Mouse (Mus musculus) CH12.LX (cell line): ENCODE measurements around the gene Mup3. TPM values are rescaled to one million over a fixed set of nuclear protein-coding genes. Genes with fewer than 3 reads are reported as not detected.

Experiments used
- DNase-seq: peaks from one replicate; pipeline ENCODE4 v3.0.0-alpha.2; 2013; ENCODE audit errors: extremely low read depth
- H3K27ac ChIP-seq: 2 replicates; pipeline ENCODE4 v1.5.1; 2012; ENCODE audit warnings: low read depth, mild to moderate bottlenecking, control low read depth, moderate library complexity; ENCODE audit not compliant: insufficient read depth
- H3K27me3 ChIP-seq: replicated peaks from 2 replicates; pipeline ENCODE3; 2012; ENCODE audit warnings: inconsistent platforms
- H3K36me3 ChIP-seq, 2 experiments: replicated peaks in 1 of 2; 2 replicates each; pipeline versions ENCODE3 to v1.6.1; 2012; ENCODE audit warnings: inconsistent platforms in 1 of 2, low read length in 1 of 2, mild to moderate bottlenecking in 1 of 2, mixed read lengths in 1 of 2, moderate library complexity in 1 of 2; ENCODE audit not compliant: control insufficient read depth in 1 of 2, insufficient read depth in 1 of 2
- H3K4me1 ChIP-seq, 2 experiments: 2 replicates each; pipeline ENCODE4 v1.6.1; 2012; ENCODE audit warnings: inconsistent platforms in 1 of 2, moderate library complexity in 1 of 2; ENCODE audit not compliant: insufficient read depth in 2 of 2, control insufficient read depth in 1 of 2
- H3K4me2 ChIP-seq: 2 replicates; pipeline ENCODE4 v1.6.1; 2012; ENCODE audit warnings: low read depth, mild to moderate bottlenecking, control low read depth; ENCODE audit not compliant: poor library complexity, insufficient read depth, severe bottlenecking
- H3K4me3 ChIP-seq, 3 experiments: fragments of 150-350 bp in 1 of 3; sonication (generic) in 1 of 3; replicated peaks in 1 of 3; 2 replicates each; pipeline versions ENCODE3 to v1.5.1; 2011 to 2012; ENCODE audit warnings: low read depth in 2 of 3, low read length in 2 of 3, mild to moderate bottlenecking in 2 of 3, moderate library complexity in 2 of 3, control low read depth in 1 of 3, improper control_type of control experiment in 1 of 3, inconsistent platforms in 1 of 3, mixed read lengths in 1 of 3; ENCODE audit not compliant: poor library complexity in 1 of 3
- H3K79me2 ChIP-seq: replicated peaks from 2 replicates; pipeline ENCODE4 v1.6.1; 2012; ENCODE audit warnings: mild to moderate bottlenecking, moderate library complexity; ENCODE audit not compliant: control insufficient read depth, poor library complexity, insufficient read depth, severe bottlenecking; ENCODE audit errors: extremely low read depth
- H3K9ac ChIP-seq: 2 replicates; pipeline ENCODE4 v1.6.1; 2012; ENCODE audit warnings: low read depth, mild to moderate bottlenecking, control low read depth, moderate library complexity; ENCODE audit not compliant: insufficient read depth
- H3K9me3 ChIP-seq: replicated peaks from 2 replicates; pipeline ENCODE3; 2012; ENCODE audit warnings: low read length, inconsistent platforms, mixed read lengths
- BHLHE40 ChIP-seq: IDR thresholded peaks from 2 replicates; pipeline ENCODE4 v1.6.1; 2011; ENCODE audit warnings: mild to moderate bottlenecking, low read depth, low read length, improper control_type of control experiment
- CHD1 ChIP-seq: IDR thresholded peaks from 2 replicates; pipeline ENCODE4 v1.6.1; 2012; ENCODE audit warnings: low read depth, low read length, improper control_type of control experiment, inconsistent platforms
- CTCF ChIP-seq, 2 experiments: IDR thresholded peaks in 1 of 2; conservative IDR thresholded peaks in 1 of 2; 2 replicates each; pipeline ENCODE4 v1.5.1; 2011 to 2012; ENCODE audit warnings: low read depth in 2 of 2, low read length in 2 of 2, improper control_type of control experiment in 1 of 2, inconsistent platforms in 1 of 2, mild to moderate bottlenecking in 1 of 2, moderate library complexity in 1 of 2
- E2F4 ChIP-seq: IDR thresholded peaks from 2 replicates; pipeline ENCODE4 v1.6.1; 2011; ENCODE audit warnings: low read depth, low read length, improper control_type of control experiment; ENCODE audit not compliant: insufficient replicate concordance
- HCFC1 ChIP-seq: IDR thresholded peaks from 2 replicates; pipeline ENCODE4 v1.6.1; 2012; ENCODE audit warnings: low read depth, mild to moderate bottlenecking, inconsistent platforms, low read length, improper control_type of control experiment
- KAT2A ChIP-seq: IDR thresholded peaks from 2 replicates; pipeline ENCODE4 v1.6.1; 2012; ENCODE audit warnings: low read length, improper control_type of control experiment, inconsistent platforms; ENCODE audit not compliant: insufficient replicate concordance
- MAX ChIP-seq: IDR thresholded peaks from 2 replicates; pipeline ENCODE4 v1.6.1; 2011; ENCODE audit warnings: low read length, improper control_type of control experiment
- MAZ ChIP-seq: IDR thresholded peaks from 2 replicates; pipeline ENCODE4 v1.6.1; 2012; ENCODE audit warnings: low read depth, mild to moderate bottlenecking, inconsistent platforms, low read length, improper control_type of control experiment, moderate library complexity
- MXI1 ChIP-seq: IDR thresholded peaks from 2 replicates; pipeline ENCODE4 v1.6.1; 2011; ENCODE audit warnings: mild to moderate bottlenecking, low read depth, low read length, improper control_type of control experiment
- NELFE ChIP-seq: IDR thresholded peaks from 2 replicates; pipeline ENCODE4 v1.6.1; 2011; ENCODE audit warnings: low read depth, low read length, improper control_type of control experiment
- NRF1 ChIP-seq: IDR thresholded peaks from 2 replicates; pipeline ENCODE4 v1.6.1; 2014; ENCODE audit warnings: low read depth, mild to moderate bottlenecking, inconsistent platforms, low read length, improper control_type of control experiment, moderate library complexity
- PAX5 ChIP-seq: IDR thresholded peaks from 2 replicates; pipeline ENCODE4 v1.6.1; 2012; ENCODE audit warnings: low read length, inconsistent platforms, mixed read lengths
- RAD21 ChIP-seq: IDR thresholded peaks from 2 replicates; pipeline ENCODE4 v1.6.1; 2011; ENCODE audit warnings: low read depth, mild to moderate bottlenecking, low read length, improper control_type of control experiment, moderate library complexity
- RCOR1 ChIP-seq: conservative IDR thresholded peaks from 2 replicates; pipeline ENCODE4 v1.6.1; 2012; ENCODE audit warnings: low read depth, mild to moderate bottlenecking, inconsistent platforms, low read length, improper control_type of control experiment
- SMC3 ChIP-seq: IDR thresholded peaks from 2 replicates; pipeline ENCODE4 v1.6.1; 2011; ENCODE audit warnings: low read depth, low read length, improper control_type of control experiment
- TBP ChIP-seq: conservative IDR thresholded peaks from 2 replicates; pipeline ENCODE4 v1.6.1; 2011; ENCODE audit warnings: low read depth, low read length, improper control_type of control experiment
- TCF12 ChIP-seq: IDR thresholded peaks from 2 replicates; pipeline ENCODE4 v1.6.1; 2014; ENCODE audit warnings: low read depth, mild to moderate bottlenecking, inconsistent platforms, low read length, improper control_type of control experiment
- USF2 ChIP-seq: conservative IDR thresholded peaks from 2 replicates; pipeline ENCODE4 v1.6.1; 2011; ENCODE audit warnings: low read depth, low read length, improper control_type of control experiment
- dilution Hi-C: fragments of 300-500 bp; cut with MboI; formaldehyde crosslinking; loops from 2 replicates; pipeline ENCODE4 v1.14.3; 2020; ENCODE audit warnings: low sequenced_read_pairs; ENCODE audit not compliant: extremely low pct_unique_long_range_greater_than_20kb, extremely low pct_ligation_motif_present
- in situ Hi-C: fragments of 300-500 bp; cut with MboI; formaldehyde crosslinking; loops from 3 replicates; pipeline ENCODE4 v1.14.3; 2019; ENCODE audit warnings: low sequenced_read_pairs, low pct_ligation_motif_present, low pct_unique_long_range_greater_than_20kb, mixed read lengths
- polyA plus RNA-seq: library from polyadenylated mRNA; unstranded; fragments of >175 nt; gene quantifications from 2 replicates; pipeline ENCODE4 v1.2.1, GENCODE M21; 2012; ENCODE audit warnings: low read depth; ENCODE audit not compliant: insufficient read length
- total RNA-seq, 2 experiments: library from RNA; depleted of rRNA; stranded (reverse); fragments of 300-350 nt in 1 of 2; fragments of >200 nt in 1 of 2; gene quantifications; 2 replicates each; pipeline ENCODE4 v1.2.3; 2012 to 2014

Gene Mup3
- total RNA-seq (2012; rRNA removed) (not detected in 2 replicates), total RNA-seq (2014; rRNA removed) (not detected in 2 replicates), polyA plus RNA-seq (not detected in 2 replicates)

GRCm38 (mm10) chr4:62087241-62087640, at the start of gene Mup3:
Gene Mup3, minus strand, starts transcription at chr4:62087342.
- Histone ChIP-seq H3K9me3 (no peaks in the 10 kb centered on the region), H3K27me3 (no peaks in the 10 kb centered on the region), H3K9ac (no peak within 1 kb of the TSS), H3K79me2 (no peaks in the 10 kb centered on the region), H3K4me2 (no peak within 1 kb of the TSS), H3K4me3 (no peak within 1 kb of the TSS), H3K36me3 (no peaks in the 10 kb centered on the region), H3K27ac (no peak within 1 kb of the TSS), H3K4me1 (no peaks in the 10 kb centered on the region)
- TF ChIP-seq NRF1 (no peak), MXI1 (no peak), HCFC1 (no peak), RAD21 (no peak), PAX5 (no peak), MAX (no peak), BHLHE40 (no peak), USF2 (no peak), TBP (no peak), RCOR1 (no peak), TCF12 (no peak), NELFE (no peak), SMC3 (no peak), MAZ (no peak), KAT2A (no peak), CHD1 (no peak)
- no peak for DNase-seq
- in situ Hi-C loops (no loop called here), dilution Hi-C loops (no loop called here)

DNA sequence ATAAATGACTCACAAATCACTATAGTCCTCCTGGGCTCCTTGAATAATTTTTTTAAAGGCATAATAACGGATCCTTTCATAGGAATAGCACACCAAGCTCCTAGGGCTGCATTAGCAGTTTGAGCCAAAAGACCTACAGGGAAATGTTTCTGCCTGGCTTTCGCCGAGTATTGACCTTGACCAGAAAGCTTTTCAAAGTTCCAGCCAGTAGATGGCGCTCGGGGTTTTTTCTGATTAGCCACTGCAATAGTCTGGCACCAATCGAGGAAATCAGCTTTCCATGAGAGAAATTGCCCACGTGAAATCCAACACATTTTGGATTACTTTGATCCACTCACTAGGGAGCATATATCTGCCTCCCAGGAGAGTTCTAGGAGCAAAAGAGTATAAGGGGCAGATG, 46.6 kb upstream of the Mup3 start:
- DNase-seq: peak; percentile 58
- dilution Hi-C loops: no loop called here

More for the DNA sequence above, 46.6 kb upstream of the Mup3 start:
- H3K9ac ChIP-seq: no peak overlapping the region
- TF ChIP-seq SMC3 (peak; percentile 69), RAD21 (peak; percentile 77), CTCF (conservative IDR thresholded peaks at IDR 0.05 in 1 of 2, IDR thresholded peaks at IDR 0.05 in 1 of 2; ENCODE audit: low read depth in 2 of 2, low read length in 2 of 2) (peak; percentile 9 to 78; a peak in 2 of 4 replicates), E2F4 (no peak)
- no peaks in the 10 kb centered on the region for H3K36me3 ChIP-seq
- peaks cover 6% of the 10 kb centered on the region for H3K9me3 ChIP-seq
- no peaks in the 10 kb centered on the region for H3K4me1 ChIP-seq
- H3K4me3 ChIP-seq: no peak overlapping the region
- H3K27ac ChIP-seq: no peak overlapping the region
- no peak overlapping the region for H3K4me2 ChIP-seq
- peaks cover 6% of the 10 kb centered on the region for H3K27me3 ChIP-seq
- H3K79me2 ChIP-seq: no peaks in the 10 kb centered on the region
- in situ Hi-C loops: no loop called here
